Mouse (Mus musculus): Measurements from ENCODE around the gene Shc2.
A peak's percentile ranks its signal among the peaks of the same experiment; 100 is the strongest.

Gene Shc2

DNA sequence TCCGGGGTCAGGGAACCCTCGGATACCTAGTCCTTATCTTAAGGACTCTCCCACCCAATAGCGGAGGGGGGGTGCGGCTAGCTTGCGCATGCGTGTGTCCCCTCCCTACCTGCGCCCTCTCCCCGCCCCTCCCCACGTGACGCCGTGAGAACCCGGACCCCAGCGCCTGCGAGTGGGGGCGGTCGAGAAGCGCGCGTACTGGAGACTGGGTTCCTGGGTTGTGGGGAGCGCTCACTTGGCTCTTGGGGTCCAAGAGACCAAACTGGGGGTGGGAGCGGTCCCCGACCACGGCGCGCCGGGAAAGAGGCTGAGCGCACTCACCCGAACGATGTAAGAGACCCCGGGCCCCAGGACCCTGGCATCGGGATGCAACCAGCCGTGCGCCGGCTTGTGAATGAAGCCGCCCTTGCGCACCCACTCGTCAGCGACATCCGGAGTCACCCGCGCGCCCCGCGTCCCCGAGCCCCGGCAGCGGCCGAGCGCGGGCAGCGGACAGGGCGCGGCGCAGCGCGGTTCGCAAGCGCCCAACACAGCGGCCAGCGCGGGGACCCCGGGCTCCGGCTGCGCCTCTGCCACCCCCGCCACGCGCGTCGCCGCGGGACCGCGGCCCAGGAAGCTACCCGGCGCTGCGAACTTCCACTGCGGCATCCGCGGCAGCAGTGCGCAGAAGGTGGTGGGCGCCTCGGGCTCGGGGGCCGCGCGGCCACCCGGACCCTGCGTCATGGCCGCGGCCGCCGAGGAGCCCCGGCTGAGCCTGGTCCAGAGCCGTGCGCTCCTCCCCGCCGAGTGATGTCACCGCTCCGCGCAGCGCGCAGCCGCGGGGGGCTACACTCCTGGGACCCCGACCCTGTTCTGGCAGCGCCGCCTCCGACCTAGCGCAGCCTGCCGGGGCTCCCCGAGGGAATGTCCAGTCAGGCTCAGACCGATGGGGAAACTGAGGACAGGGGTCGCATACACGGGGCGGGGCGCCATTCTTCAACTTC, at the start of gene Shc2:
Gene Shc2, minus strand, starts transcription at position 791 of the 983 bp plus-strand sequence.
- peak; percentile 40 for DNase-seq

DNA sequence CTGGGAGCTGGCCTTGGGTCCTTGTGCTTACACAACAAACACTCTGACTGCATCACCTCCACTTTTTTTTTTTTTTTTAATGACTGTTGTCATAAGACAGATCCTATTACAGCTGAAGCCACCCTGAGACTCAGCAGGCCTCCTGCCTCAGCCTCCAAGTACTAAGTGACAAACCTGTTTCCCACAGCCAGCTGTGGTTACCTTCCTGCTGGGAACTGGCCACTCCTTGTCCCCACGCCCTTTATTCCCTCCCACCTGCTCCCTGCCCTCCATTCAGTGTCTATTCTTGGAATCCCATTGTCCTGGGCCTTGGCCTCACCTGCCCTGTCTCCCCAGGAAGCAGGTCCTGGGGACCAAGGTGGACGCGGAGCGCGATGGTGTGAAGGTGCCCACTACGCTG, 49.8 kb upstream of the Shc2 start:
- no peak for DNase-seq

DNA sequence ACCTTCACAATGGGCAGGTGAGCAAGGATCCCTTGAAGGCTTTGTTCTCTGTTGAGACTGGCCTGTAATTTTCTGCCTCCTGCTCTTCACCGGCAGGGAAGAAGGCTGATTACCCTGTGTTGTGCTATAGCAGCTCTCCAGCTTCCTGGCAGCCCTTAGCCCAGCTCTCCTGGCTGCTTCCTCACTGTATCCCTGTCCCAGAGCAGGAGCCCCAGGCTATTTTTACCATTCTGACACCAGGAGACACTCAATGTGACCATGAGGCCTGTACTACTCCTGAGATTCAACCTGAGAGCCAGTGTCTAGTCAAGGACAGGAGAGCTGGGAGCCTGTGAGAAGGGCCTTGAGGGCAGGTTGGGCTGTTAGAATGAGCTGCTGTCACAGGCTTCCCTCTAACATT, 49.0 kb upstream of the Shc2 start:
- DNase-seq, result no peak

DNA sequence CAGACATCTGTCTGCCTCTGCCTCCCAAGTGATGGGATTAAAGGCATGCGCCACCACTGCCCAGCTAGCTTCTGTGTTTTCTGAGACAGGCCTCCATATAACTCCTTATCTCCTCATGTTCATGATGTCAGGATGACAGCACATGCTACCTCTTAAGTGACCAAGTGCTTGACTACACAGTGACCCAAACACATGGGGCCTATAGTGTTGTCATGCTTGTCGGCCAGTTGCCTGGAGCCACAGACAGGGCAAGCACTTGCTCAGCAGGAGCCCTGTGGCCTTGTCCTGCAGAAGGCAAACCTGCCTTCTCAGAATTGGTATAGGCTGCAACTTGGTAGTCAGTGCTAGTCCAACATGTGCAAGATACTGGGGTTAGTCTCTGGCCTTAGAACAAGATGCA, 48.5 kb upstream of the Shc2 start:
- no peak for DNase-seq

DNA sequence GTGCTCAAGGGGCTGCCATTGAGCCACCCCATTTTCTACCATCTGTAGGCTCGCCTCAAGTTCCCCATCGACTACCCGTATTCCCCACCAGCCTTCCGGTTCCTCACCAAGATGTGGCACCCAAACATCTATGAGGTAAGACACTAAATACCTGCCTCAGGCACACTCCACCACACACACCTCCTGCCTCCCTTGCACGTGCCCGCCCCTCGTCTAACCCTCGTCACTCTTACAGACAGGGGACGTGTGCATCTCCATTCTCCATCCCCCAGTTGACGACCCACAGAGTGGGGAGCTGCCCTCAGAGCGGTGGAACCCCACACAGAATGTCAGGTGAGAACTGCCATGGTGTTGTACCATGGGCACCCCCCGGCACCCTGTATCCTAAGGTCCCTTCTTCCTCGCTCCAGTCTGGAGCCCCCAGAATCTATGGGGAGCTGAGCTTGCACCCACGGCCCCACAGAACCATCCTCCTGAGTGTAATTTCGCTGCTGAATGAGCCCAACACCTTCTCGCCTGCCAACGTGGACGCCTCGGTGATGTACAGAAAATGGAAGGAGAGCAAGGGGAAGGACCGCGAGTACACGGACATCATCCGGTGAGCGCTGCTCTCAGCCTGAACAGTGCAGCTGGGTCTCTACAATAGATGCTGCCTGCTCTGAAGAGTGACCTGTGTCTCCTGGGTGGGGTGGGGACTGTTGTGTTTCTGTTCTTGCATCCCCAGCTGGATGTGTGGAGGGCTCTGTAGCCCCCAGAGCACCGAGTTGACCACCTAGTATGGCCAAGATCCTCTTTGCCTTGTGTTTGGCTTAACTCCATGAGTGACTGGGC, 47.3 kb upstream of the Shc2 start:
- DNase-seq, result no peak

DNA sequence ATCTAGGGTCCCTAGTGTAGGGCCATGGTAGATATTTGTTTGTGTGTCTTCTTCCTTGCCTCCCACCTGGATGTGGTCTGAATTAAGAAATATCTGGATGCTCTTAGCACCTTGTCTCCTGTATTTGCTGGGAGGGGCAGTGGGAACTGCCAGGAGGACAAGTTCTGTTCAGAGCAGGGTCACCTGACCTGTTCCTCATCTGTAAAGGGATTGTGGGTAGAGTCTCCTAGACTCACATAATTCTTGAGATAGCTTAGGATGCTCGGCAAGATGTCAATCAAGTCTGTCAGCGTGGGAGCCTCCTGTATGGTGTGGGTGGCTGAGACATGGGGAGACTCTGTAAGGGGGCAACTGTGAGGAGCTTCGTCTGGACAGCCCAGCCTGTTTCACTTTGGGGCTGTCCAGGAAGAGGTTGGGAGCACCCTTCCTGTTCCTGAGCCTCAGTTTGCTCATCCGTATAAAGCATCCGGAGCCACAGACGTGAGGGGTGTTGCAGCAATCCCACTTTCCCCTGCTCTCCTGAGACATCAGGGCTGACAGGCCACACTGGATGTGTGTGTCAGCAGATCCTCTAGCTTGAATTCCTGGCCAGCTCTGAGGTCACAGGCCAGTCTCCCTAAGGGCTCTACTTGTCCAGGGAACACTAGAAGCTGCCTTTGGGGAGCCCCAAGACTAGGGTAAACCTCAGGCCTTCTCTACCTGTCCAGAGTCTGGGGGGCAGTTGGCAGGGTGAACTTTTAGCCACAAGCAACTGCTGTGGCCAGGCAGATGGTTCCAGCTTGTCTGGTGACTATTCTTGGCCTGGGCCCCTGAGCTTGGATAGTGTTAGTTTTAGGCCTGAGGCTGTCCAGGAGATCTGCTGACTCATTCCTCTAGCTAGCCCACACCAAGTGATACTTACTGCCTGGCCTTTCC, 46.3 kb upstream of the Shc2 start:
- DNase-seq, result no peak

DNA sequence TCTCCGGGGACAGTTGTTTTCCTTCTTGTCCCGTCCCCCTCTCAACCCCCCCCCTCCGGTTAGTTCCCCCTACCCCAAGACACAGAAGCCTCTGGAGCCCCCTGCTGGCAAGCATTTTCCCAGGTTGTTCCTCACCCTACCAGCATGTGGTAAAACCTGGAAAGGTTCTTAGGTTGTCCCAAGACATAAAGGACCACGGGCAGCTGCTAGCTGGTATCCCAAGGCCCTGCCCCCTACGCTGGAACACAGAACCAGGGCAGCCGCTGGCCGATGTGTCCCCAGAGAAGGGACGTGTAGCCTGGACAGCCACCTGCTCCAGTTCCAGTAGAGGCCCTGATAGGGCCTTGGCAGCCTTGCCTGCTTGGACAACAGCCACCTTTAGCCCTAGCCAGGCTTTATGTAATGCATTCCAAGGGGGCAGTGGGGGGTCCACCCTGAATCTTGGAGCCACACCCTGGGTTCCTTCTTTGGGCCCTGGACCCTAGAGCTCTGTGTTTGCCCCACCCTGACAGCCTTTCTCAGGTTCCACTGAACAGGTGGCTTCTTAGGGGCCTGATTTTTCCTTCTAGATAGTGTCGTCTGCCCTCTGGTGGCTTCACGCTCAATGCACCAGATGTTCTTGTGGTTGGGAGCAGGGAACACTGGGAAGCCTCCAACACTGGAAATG, 45.3 kb upstream of the Shc2 start:
- DNase-seq, result peak; percentile 80

DNA sequence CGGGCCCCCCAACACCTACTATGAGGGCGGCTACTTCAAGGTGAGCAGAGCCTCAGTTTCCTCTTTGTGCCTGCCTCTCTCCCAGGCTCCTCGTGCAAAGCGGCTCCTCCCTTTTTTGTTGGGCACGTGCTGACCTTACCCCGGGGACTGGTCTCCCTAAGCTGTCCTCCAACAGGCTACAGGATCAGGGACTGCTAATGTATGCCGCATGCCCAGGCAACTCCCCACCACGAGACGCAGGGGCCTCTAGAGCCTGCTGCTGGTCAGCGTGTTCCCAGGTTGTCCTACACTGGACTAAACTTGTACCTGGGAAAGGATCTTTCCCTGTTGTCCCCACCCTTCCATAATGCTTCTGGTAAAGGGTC, 44.8 kb upstream of the Shc2 start:
- peak; percentile 40 for DNase-seq

DNA sequence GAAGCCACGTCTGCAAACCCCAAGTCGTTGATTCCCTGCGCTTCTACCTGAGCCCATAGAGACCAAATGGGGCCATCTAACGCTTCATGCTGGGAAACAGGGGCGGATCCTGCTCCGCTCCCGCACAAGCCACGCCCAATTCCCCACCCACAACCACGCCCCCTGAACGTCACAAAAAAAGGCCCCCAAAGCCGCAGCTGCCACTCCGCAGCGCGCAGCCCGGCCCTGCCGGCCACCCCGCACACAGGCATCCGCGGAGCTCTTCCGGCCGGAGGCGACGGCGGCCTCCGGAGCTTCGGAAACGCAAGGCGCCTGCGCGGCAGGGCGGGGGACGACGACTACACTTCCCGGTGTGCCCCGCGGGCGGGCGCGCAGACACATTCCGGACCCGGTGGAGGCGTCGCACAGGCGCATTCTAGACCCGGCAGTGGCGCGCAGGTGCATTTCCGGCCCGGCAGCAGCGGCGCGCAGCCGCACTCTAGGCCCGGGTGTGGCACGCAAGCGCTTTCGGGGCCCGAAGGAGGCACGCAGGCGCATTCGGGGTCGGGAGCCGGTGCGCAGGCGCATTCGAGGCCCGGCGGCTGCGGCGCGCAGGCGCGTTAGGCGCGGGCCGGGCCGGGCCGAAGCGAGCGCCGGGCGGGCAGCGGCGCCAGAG, 44.0 kb upstream of the Shc2 start, which contains the start of gene Cdc34:
Gene Cdc34, plus strand, starts transcription at position 605 of the 655 bp plus-strand sequence.
- peak; percentile 99 for DNase-seq

DNA sequence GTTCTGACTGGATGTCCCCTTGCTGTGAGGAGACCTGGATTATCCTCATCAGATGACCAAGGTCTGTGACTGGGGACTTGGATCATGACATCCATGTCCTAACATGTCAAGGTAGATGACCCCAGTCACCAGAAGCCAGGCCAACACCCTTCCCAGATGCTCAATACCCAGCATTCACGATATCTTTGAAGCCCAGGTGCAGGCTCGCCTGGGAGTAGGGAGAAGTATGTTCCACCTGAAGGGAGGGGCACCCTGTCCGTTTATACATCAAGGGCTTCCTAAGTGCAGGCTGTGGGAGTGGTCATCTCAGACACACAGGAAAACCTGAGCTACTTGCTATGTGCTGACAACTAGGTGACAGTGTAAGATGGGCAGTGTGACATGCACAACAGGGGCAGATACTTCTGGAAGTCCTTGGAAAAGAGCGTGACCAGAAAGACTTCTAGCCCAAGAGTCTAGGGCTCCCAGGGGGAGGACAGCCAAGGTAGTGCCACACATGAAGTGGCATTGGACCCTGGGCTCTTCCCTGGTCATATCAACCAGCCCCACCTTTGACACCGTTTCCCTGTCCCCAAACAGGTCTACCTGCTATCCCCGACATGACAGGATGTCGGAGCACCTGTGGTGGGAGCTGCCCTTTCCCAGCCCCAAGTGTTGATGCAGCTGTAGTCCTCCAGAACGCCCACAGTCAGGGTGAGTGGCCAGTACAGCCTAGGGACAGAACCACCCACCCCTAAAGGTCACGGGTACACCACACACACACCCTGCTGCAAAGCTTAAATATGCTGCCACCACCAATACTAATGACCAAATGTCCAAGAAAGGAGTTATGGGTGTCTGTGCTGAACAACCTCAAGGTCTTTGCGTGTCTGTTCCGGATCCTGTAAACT, 43.1 kb upstream of the Shc2 start:
- DNase-seq, result no peak

DNA sequence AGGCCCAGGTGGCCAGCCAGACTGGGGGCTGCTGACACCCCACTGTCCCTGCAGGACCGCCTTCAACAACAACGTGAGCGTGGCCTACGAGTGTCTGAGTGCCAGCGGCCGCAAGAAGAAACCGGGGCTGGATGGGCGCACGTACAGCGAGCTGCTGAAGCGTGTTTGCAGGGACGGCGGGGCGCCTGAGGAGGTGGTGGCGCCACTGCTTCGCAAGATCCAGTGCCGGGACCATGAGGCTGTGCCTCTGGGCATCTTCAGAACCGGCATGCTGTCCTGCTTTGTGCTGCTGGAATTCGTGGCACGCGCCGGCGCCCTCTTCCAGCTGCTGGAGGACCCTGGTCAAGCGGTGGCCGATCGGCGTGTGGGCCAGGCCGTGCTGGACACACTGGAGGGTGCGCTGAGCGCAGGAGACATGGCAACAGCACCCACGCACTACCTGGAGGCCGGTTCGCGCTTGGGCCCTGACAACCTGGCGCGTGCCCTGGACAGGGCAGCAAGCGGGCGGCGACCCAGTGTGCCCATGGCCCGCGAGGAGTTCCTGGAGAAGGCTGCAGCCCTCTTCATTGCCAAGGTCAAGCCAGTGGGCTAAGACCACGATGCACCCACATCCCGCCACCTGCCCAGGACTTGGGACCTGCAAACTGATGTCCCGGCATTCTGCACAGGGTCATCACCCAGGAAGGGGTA, 37.8 kb upstream of the Shc2 start:
- no peak for DNase-seq

DNA sequence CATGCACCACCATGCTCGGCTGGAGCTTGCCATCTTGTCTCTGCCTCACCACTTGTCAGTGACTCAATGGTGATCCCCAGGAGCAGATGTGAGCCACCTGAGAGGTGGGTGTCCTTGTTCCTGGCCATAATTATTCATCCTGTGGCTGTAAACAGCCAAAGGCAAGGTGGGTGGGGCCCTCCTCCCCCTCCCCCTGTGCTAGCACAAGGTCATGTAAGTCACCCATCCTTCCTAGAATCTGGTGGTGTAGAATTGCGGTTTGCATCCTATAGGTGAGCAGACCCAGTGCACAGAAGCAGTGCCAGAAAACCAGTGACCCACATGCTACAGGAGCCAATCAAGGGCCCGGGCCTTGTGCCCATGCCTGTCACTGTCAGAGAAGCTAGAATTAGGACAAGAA, 35.3 kb upstream of the Shc2 start:
- DNase-seq, result no peak

DNA sequence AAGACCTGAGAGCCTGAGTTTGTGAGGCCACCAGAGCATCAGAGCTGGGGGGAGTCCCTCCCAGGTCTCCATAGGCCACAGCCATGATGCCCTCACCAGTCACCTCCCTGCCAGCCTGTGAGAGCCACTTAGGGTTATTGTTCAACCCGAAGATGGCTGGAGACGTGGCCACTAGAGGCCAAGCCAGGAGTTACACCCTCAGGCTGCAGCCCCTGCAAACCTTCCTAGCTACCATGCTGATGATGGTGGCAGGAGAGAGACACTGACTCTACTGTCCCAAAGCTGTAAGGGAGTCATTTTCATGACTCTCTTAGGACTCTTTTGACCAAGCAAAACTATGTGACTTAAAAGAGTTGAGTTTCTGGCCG, 34.4 kb upstream of the Shc2 start:
- no peak for DNase-seq

DNA sequence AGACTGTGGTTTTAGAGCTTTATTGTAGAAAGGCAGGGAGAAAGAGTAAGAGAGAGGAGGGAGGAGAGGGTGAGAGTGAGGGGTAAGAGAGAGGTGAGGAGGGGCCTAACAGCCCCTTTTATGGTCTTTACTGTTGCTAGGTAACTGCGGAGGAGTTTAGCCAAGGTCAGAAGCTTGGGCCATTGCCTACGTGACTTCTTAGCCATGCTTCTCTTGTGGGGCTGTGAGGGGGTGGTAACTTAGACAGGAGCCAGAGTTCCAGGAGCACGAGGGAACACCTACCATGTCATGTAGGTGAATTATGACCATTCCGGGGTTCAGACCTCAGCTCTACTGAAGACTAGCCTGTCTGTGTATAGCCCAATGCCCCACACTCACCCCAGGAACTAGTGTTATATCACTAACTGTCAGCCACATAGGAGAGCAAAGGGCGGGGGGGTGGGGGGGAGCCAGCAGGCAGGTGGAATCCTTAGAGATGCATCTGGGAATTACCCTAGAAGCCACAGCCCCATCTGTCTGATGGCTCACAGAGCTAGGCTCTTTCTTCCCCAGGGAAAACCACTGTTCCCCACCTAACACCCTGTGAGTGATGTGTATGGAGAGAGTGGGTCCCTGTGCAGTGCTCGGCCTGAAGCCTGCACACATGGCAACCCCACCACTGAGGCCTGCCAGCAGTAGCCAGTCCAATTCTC, 33.8 kb upstream of the Shc2 start:
- DNase-seq, result no peak

DNA sequence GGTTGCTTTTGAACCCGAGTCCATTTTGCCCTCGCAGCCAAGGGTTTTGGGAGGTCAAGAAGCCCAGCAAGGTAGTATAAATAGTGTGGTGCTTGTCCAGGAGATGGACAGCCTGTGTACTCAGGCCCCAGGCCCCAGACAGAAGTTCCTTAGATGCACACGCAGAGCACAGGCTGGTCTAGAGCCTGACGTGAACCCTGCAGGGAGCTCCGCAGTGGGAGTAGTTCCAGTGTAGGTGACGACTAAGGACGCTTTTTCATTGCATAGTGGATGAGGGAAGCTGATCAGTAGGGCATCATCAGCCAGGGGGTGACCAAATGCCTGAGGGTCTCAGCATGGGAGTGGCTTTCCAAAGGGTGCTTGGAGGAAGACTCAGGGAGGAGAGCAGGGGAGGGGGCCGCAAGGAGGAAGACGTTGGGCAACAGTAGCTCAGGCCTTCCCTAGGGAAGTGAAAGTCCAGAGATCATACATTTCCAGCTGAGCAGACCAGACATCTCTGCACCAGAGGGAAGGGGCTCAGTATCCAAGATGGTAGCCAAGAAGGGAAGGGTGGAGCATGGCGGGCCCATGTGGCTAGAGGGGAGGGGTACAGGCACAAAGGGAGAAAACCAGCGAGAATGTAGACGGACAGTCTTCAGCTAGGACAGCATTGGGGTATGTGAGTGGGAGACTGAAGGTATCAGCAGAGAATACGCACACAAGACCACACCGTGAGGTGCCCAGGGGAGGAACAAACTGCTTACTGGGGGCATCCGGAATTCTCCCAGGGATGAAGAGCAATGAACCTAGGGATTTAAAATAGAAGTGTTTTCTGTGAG, 32.6 kb upstream of the Shc2 start:
- no peak for DNase-seq

DNA sequence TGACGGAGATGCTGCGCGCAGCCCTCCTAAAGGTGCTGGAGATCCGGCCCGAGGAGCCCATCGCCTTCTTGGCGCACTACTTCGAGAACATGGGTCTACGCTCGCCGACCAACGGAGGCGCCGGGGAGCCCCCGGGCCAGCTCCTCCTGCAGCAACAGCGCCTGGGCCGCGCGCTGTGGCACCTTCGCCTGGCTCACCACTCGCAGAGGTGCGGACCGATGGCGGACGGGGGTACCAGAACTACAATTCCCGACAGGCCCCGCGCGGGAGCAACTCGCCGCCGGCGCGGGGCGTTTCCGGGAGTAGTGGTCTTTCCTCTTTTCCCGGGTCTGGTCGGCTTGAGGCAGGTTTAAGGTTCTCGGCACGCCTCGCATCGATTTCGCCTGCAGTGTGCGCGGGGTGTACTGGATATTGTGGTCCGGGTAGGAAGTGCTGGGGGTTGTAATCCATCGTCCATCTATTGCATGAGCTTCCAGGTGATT, 31.9 kb upstream of the Shc2 start:
- peak; percentile 75 for DNase-seq

DNA sequence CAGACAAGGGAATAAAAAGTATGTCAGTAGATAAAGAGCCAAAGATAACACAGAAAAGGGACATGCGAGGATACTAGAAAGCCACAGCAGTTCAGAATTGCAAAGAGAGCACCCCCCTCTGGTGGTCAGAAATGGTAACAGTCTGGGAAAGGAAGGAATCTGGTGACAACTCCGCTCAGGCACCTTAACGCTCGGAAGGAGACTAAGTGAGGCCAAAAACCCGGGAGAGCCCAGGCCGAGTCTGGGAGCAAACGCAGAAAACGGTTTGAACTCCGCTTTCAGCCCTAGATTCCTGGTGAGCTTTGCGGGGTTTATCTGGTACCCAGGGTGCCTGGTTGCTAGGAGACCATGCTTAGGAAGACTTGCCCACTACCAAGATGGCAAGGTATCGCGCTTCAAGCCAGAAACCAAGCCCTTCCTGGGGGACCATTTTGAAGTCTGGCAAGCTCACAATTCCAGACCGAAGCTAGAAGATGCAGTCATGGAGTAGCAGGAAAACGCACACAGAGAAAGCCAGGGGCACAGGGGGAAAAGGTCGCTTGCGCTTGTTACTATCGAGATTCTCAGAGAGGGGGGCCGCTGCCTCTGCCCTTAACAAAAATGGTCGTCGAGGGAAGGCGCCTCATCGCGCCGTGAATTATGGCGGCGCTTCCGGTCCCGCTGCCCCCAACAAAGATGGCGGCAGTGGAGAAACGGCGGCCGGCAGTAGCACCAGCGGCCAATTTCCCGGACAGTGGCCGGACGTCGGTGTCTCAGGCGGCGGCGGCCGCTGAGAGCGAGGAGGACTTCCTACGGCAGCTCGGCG, 31.3 kb upstream of the Shc2 start, which contains the start of gene Tpgs1:
Gene Tpgs1, plus strand, starts transcription at position 599 of the 805 bp plus-strand sequence.
- peak; percentile 92 for DNase-seq

Data from lung, postnatal 10 days (tissue).